Mouse (Mus musculus) splenic B cell, adult 2 months (primary cell): ENCODE results near the gene Erp29.

Source experiments
- DNase-seq: peaks from one replicate; pipeline ENCODE4 v3.0.0-alpha.2; 2011; ENCODE audit warnings: low read depth, low spot score
- H3K27me3 ChIP-seq: 2 replicates; pipeline ENCODE4 v1.6.1; 2012; ENCODE audit warnings: mild to moderate bottlenecking, low read length, moderate library complexity, mixed read lengths; ENCODE audit not compliant: control insufficient read depth, poor library complexity, insufficient read depth, severe bottlenecking
- H3K36me3 ChIP-seq: 2 replicates; pipeline ENCODE4 v1.6.1; 2012; ENCODE audit warnings: mild to moderate bottlenecking, low read length, moderate library complexity, mixed read lengths; ENCODE audit not compliant: control insufficient read depth, poor library complexity, insufficient read depth, severe bottlenecking

The Erp29 gene

GRCm38 (mm10) chr5:121389106-121389505 lies 63.2 kb downstream of the Erp29 start:
- no peak for DNase-seq
- Histone ChIP-seq H3K27me3 (no peaks in the 10 kb centered on the region), H3K36me3 (no peaks in the 10 kb centered on the region)

- H3K36me3 ChIP-seq: 0 out of 2 replicates have a peak, but pooled peaks cover 2% of the 10 kb centered on the region
- no peak for DNase-seq
- H3K27me3 ChIP-seq: no peaks in the 10 kb centered on the region
Measured at GRCm38 (mm10) chr5:121387126-121387525, 65.2 kb downstream of the Erp29 start.

GRCm38 (mm10) chr5:121386120-121386909 lies 66.0 kb downstream of the Erp29 start:
- Histone ChIP-seq H3K27me3 (no peaks in the 10 kb centered on the region), H3K36me3 (0 out of 2 replicates have a peak, but pooled peaks cover 2% of the 10 kb centered on the region)
- peak; percentile 19 for DNase-seq

GRCm38 (mm10) chr5:121385461-121386119 lies 66.7 kb downstream of the Erp29 start, which contains the start of gene Trafd1:
Gene Trafd1 (minus strand): TSS chr5:121385632.
- H3K36me3 ChIP-seq: 0 out of 2 replicates have a peak, but pooled peaks cover 3% of the 10 kb centered on the region
- no peaks in the 10 kb centered on the region for H3K27me3 ChIP-seq
- DNase-seq: peak; percentile 93

GRCm38 (mm10) chr5:121384757-121385460 lies 67.4 kb downstream of the Erp29 start:
- H3K36me3 ChIP-seq: 0 out of 2 replicates have a peak, but pooled peaks cover 3% of the 10 kb centered on the region
- no peaks in the 10 kb centered on the region for H3K27me3 ChIP-seq
- DNase-seq: no peak

GRCm38 (mm10) chr5:121383857-121384756 lies 68.2 kb downstream of the Erp29 start:
- 0 out of 2 replicates have a peak, but pooled peaks cover 4% of the 10 kb centered on the region for H3K36me3 ChIP-seq
- no peaks in the 10 kb centered on the region for H3K27me3 ChIP-seq
- DNase-seq: peak; percentile 64

GRCm38 (mm10) chr5:121380692-121381091 lies 71.6 kb downstream of the Erp29 start:
- Histone ChIP-seq H3K36me3 (peaks cover 6% of the 10 kb centered on the region; the same call in 1 of the 2 replicates), H3K27me3 (no peaks in the 10 kb centered on the region)
- peak; percentile 34 for DNase-seq

GRCm38 (mm10) chr5:121378678-121379256 lies 73.5 kb downstream of the Erp29 start:
- H3K27me3 ChIP-seq: no peaks in the 10 kb centered on the region
- peaks cover 8% of the 10 kb centered on the region for H3K36me3 ChIP-seq
- no peak for DNase-seq
